Mouse (Mus musculus): ENCODE measurements at regions not wholly inside any gene's neighbourhood (a gene's known extent, or its start where the extent isn't known, plus 50 kb on each side); places are given as distances from the start of the nearest gene placed in this dataset.

DNA sequence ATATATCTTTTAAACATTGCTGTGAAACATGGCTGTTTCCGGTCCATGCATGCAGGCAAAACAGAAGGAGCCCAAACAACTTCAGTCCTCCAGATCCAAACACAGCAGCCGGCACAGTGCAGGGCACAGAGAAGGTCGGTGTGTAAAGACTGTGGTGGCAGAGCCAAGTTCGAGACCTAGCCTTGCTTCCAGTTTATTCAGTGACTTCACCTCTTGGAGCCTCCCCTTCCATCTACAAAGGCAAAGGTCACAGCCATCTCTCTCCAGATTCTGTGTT, 265.5 kb upstream of the Map3k7 start:
- TF ChIP-seq E2F4 (IDR thresholded peaks at IDR 0.05; ENCODE audit: insufficient read depth): no peak
- no peak for TF ChIP-seq REST (IDR thresholded peaks at IDR 0.05; ENCODE audit: insufficient read depth, insufficient read length)
- no peak for TF ChIP-seq POLR2A (IDR thresholded peaks at IDR 0.05; ENCODE audit: insufficient read length, low read depth)
- TF ChIP-seq USF1 (IDR thresholded peaks at IDR 0.05; ENCODE audit: low read depth): no peak
- TF ChIP-seq MYOG (IDR thresholded peaks at IDR 0.05; ENCODE audit: control insufficient read depth in 1 of 3, insufficient read depth in 1 of 3, insufficient read length in 2 of 3, low read depth in 2 of 3): no peak
- TF ChIP-seq TCF3 (IDR thresholded peaks at IDR 0.05; ENCODE audit: insufficient read length, low read depth): no peak
- no peak for TF ChIP-seq SRF (IDR thresholded peaks at IDR 0.05; ENCODE audit: control insufficient read depth, insufficient read length, low read depth)
- TF ChIP-seq MAX (IDR thresholded peaks at IDR 0.05; ENCODE audit: low read depth): no peak
- no peak overlapping the region for H3K4me3 ChIP-seq
- no peaks in the 10 kb centered on the region for H3K36me3 ChIP-seq (ENCODE audit: control insufficient read depth, insufficient read depth)
- no peak overlapping the region for H3K4me2 ChIP-seq (ENCODE audit: low read depth)
- H3K27me3 ChIP-seq (ENCODE audit: control insufficient read depth, insufficient read depth, insufficient read length): no peaks in the 10 kb centered on the region
- H3ac ChIP-seq (ENCODE audit: control insufficient read depth, insufficient read length): no peak overlapping the region
- no peaks in the 10 kb centered on the region for H3K79me2 ChIP-seq (ENCODE audit: control insufficient read depth, insufficient read depth)

DNA sequence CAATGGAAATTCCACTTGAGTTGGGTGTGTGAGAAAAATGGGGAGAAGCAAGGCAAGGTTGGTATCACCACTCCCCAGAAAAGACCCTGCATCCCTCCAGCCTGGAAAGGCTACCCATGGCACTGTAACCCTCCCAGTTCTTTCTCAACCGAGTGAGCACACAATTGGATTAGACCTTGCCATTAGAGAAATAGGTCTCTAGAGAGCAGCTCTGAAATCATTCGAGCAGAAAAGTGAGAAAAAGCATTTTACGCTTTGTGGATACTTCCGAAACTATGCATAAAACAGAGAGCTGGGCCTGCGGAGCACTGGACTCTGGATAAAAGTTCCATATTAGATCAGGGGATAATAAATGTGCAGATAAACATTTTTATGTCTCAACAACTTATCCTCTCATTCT, 264.6 kb upstream of the Map3k7 start:
- Histone ChIP-seq H3K27me3 (ENCODE audit: control insufficient read depth, insufficient read depth, insufficient read length) (no peaks in the 10 kb centered on the region), H3K79me2 (ENCODE audit: control insufficient read depth, insufficient read depth) (no peaks in the 10 kb centered on the region), H3ac (ENCODE audit: control insufficient read depth, insufficient read length) (no peak overlapping the region), H3K4me2 (ENCODE audit: low read depth) (no peak overlapping the region), H3K36me3 (ENCODE audit: control insufficient read depth, insufficient read depth) (no peaks in the 10 kb centered on the region), H3K4me3 (no peak overlapping the region)
- TF ChIP-seq MYOD1 (IDR thresholded peaks at IDR 0.05; ENCODE audit: control insufficient read depth in 1 of 3, insufficient read length in 2 of 3, low read depth in 2 of 3): no peak
- TF ChIP-seq POLR2AphosphoS2 (IDR thresholded peaks at IDR 0.05; ENCODE audit: insufficient read length, low read depth): no peak
- no peak for TF ChIP-seq CEBPB (IDR thresholded peaks at IDR 0.05; ENCODE audit: insufficient read depth, poor library complexity, severe bottlenecking)
- TF ChIP-seq E2F4 (IDR thresholded peaks at IDR 0.05; ENCODE audit: insufficient read depth): no peak
- TF ChIP-seq REST (IDR thresholded peaks at IDR 0.05; ENCODE audit: insufficient read depth, insufficient read length): no peak
- no peak for TF ChIP-seq TCF3 (IDR thresholded peaks at IDR 0.05; ENCODE audit: insufficient read length, low read depth)
- TF ChIP-seq USF1 (IDR thresholded peaks at IDR 0.05; ENCODE audit: low read depth): no peak
- TF ChIP-seq SRF (IDR thresholded peaks at IDR 0.05; ENCODE audit: control insufficient read depth, insufficient read length, low read depth): no peak
- no peak for TF ChIP-seq MYOG (IDR thresholded peaks at IDR 0.05; ENCODE audit: control insufficient read depth in 1 of 3, insufficient read depth in 1 of 3, insufficient read length in 2 of 3, low read depth in 2 of 3)
- no peak for TF ChIP-seq MAX (IDR thresholded peaks at IDR 0.05; ENCODE audit: low read depth)
- TF ChIP-seq POLR2A (IDR thresholded peaks at IDR 0.05; ENCODE audit: insufficient read length, low read depth): no peak
- TF ChIP-seq TCF12 (IDR thresholded peaks at IDR 0.05; ENCODE audit: insufficient read depth, poor library complexity, severe bottlenecking): no peak

GRCm38 (mm10) chr4:31714054-31714651, 249.7 kb upstream of the Map3k7 start:
- no peaks in the 10 kb centered on the region for H3K36me3 ChIP-seq (ENCODE audit: control insufficient read depth, insufficient read depth)
- H3K4me3 ChIP-seq: no peak overlapping the region
- H3ac ChIP-seq (ENCODE audit: control insufficient read depth, insufficient read length): no peak overlapping the region
- TF ChIP-seq SRF (IDR thresholded peaks at IDR 0.05; ENCODE audit: control insufficient read depth, insufficient read length, low read depth) (no peak), E2F4 (IDR thresholded peaks at IDR 0.05; ENCODE audit: insufficient read depth) (no peak), USF1 (IDR thresholded peaks at IDR 0.05; ENCODE audit: low read depth) (no peak), POLR2A (IDR thresholded peaks at IDR 0.05; ENCODE audit: insufficient read length, low read depth) (no peak), REST (IDR thresholded peaks at IDR 0.05; ENCODE audit: insufficient read depth, insufficient read length) (no peak), MYOD1 (IDR thresholded peaks at IDR 0.05; ENCODE audit: control insufficient read depth in 1 of 3, insufficient read length in 2 of 3, low read depth in 2 of 3) (no peak), CEBPB (IDR thresholded peaks at IDR 0.05; ENCODE audit: insufficient read depth, poor library complexity, severe bottlenecking) (no peak), TCF3 (IDR thresholded peaks at IDR 0.05; ENCODE audit: insufficient read length, low read depth) (no peak)
- no peaks in the 10 kb centered on the region for H3K27me3 ChIP-seq (ENCODE audit: control insufficient read depth, insufficient read depth, insufficient read length)
- H3K79me2 ChIP-seq (ENCODE audit: control insufficient read depth, insufficient read depth): no peaks in the 10 kb centered on the region
- H3K4me2 ChIP-seq (ENCODE audit: low read depth): no peak overlapping the region

GRCm38 (mm10) chr4:31723501-31723900, 240.4 kb upstream of the Map3k7 start:
- Histone ChIP-seq H3K79me2 (ENCODE audit: control insufficient read depth, insufficient read depth) (no peaks in the 10 kb centered on the region), H3K4me3 (no peak overlapping the region), H3ac (ENCODE audit: control insufficient read depth, insufficient read length) (no peak overlapping the region), H3K4me2 (ENCODE audit: low read depth) (peak overlapping the region; percentile 42), H3K36me3 (ENCODE audit: control insufficient read depth, insufficient read depth) (no peaks in the 10 kb centered on the region), H3K27me3 (ENCODE audit: control insufficient read depth, insufficient read depth, insufficient read length) (no peaks in the 10 kb centered on the region)
- TF ChIP-seq TCF3 (IDR thresholded peaks at IDR 0.05; ENCODE audit: insufficient read length, low read depth) (peak; percentile 90), SRF (IDR thresholded peaks at IDR 0.05; ENCODE audit: control insufficient read depth, insufficient read length, low read depth) (no peak), TCF12 (IDR thresholded peaks at IDR 0.05; ENCODE audit: insufficient read depth, poor library complexity, severe bottlenecking) (peak; percentile 73), MYOG (IDR thresholded peaks at IDR 0.05; ENCODE audit: control insufficient read depth in 1 of 3, insufficient read depth in 1 of 3, insufficient read length in 2 of 3, low read depth in 2 of 3) (peak in 2 of 3 experiments; percentile 92 to 93), MYOD1 (IDR thresholded peaks at IDR 0.05; ENCODE audit: control insufficient read depth in 1 of 3, insufficient read length in 2 of 3, low read depth in 2 of 3) (peak; percentile 78 to 100 (median 100))

DNA sequence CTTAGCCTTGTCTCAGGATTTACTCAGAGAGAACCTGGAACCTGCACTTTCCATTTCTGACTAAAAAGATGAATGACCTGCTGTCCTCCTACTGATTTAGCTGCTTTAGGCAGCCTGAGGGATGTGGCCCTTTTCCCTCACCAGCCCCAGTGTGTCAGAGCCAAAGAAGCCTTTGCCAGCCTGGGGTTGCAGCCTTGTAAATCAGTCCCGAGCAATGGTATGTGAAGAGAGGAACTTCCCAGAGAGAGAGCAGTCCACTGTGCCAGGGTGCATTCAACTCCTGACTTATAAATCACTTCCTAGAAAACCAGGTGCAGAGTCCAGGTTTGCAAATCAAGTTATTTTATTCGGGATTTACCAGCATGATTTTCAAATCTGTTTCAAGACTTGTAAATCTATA, 239.5 kb upstream of the Map3k7 start:
- no peak for TF ChIP-seq REST (IDR thresholded peaks at IDR 0.05; ENCODE audit: insufficient read depth, insufficient read length)
- no peak for TF ChIP-seq CEBPB (IDR thresholded peaks at IDR 0.05; ENCODE audit: insufficient read depth, poor library complexity, severe bottlenecking)
- TF ChIP-seq E2F4 (IDR thresholded peaks at IDR 0.05; ENCODE audit: insufficient read depth): no peak
- TF ChIP-seq TCF3 (IDR thresholded peaks at IDR 0.05; ENCODE audit: insufficient read length, low read depth): no peak
- no peak for TF ChIP-seq POLR2AphosphoS2 (IDR thresholded peaks at IDR 0.05; ENCODE audit: insufficient read length, low read depth)
- TF ChIP-seq MAX (IDR thresholded peaks at IDR 0.05; ENCODE audit: low read depth): no peak
- no peak for TF ChIP-seq SRF (IDR thresholded peaks at IDR 0.05; ENCODE audit: control insufficient read depth, insufficient read length, low read depth)
- TF ChIP-seq MYOG (IDR thresholded peaks at IDR 0.05; ENCODE audit: control insufficient read depth in 1 of 3, insufficient read depth in 1 of 3, insufficient read length in 2 of 3, low read depth in 2 of 3): no peak
- TF ChIP-seq MYOD1 (IDR thresholded peaks at IDR 0.05; ENCODE audit: control insufficient read depth in 1 of 3, insufficient read length in 2 of 3, low read depth in 2 of 3): no peak
- no peak for TF ChIP-seq POLR2A (IDR thresholded peaks at IDR 0.05; ENCODE audit: insufficient read length, low read depth)
- no peak for TF ChIP-seq USF1 (IDR thresholded peaks at IDR 0.05; ENCODE audit: low read depth)
- no peak for TF ChIP-seq TCF12 (IDR thresholded peaks at IDR 0.05; ENCODE audit: insufficient read depth, poor library complexity, severe bottlenecking)
- Histone ChIP-seq H3K36me3 (ENCODE audit: control insufficient read depth, insufficient read depth) (no peaks in the 10 kb centered on the region), H3ac (ENCODE audit: control insufficient read depth, insufficient read length) (no peak overlapping the region), H3K79me2 (ENCODE audit: control insufficient read depth, insufficient read depth) (no peaks in the 10 kb centered on the region), H3K27me3 (ENCODE audit: control insufficient read depth, insufficient read depth, insufficient read length) (no peaks in the 10 kb centered on the region), H3K4me3 (no peak overlapping the region), H3K4me2 (ENCODE audit: low read depth) (no peak overlapping the region)
